Mouse (Mus musculus) gastrocnemius, postnatal 14 days (tissue): ENCODE data around the gene Chaf1b. TPM values are rescaled to one million over a fixed set of nuclear protein-coding genes. Genes with fewer than 3 reads are reported as not detected.

Experiments used
- DNase-seq: peaks from one replicate; pipeline ENCODE4 v3.0.0; 2021; ENCODE audit warnings: mixed read lengths
- intact Hi-C: fragments of 180-260 bp; cut with DNase I; formaldehyde crosslinking; loops from one replicate; pipeline ENCODE4 v1.15.1; 2025; ENCODE audit warnings: low total_unique reads
- total RNA-seq, 2 experiments: library from RNA; stranded (reverse); gene quantifications; 2 replicates each; pipeline ENCODE4 v1.2.3; 2021

Chaf1b gene
- total RNA-seq, 2 experiments from 2014 or later: 1.4 to 2.3 TPM

- DNase-seq: no peak
These were observed 56.3 kb downstream of the Chaf1b start for GRCm38 (mm10) chr16:93939961-93940360.

GRCm38 (mm10) chr16:93941781-93942567 lies 58.3 kb downstream of the Chaf1b start:
- DNase-seq: no peak
- intact Hi-C loops: loop anchor here (5.0 kb wide), 2 partner anchors 35 to 315 kb away; no protein-coding TSS in a partner anchor

More at GRCm38 (mm10) chr16:93939961-93940360, 56.3 kb downstream of the Chaf1b start:
- intact Hi-C loops: loop anchor here (5.0 kb wide), 2 partner anchors 37 to 317 kb away; no protein-coding TSS in a partner anchor

DNA sequence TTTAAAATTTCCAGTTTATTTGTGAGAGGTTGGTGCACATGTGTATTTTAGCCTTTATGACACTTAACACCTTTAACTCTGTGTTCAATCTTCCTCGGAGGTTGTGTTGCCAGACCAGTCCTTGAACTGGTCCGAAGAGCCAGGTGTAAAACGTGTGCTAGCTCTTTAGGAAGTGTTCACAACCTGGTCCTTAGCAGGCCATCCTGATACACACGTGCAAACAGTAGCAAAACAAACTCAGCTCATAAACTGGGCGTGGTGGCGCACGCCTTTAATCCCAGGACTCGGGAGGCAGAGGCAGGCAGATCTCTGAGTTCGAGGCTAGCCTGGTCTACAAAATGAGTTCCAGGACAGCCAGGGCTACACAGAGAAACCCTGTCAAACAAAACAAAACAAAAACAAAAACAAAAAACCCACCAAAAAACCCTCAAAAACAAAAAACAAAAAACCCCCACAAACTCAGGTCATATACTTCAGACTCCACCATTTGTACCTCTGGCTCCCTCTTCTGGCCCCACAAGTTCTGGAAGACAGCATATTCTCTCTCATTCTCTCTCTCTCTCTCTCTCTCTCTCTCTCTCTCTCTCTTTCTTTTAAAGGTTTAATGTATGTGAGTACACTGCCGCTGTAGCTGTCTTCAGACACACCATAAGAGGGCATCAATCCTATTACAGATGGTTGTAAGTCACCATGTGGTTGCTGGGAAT lies 59.2 kb downstream of the Chaf1b start:
- no peak for DNase-seq
- intact Hi-C loops: loop anchor here (5.0 kb wide), 2 partner anchors 34 to 314 kb away; no protein-coding TSS in a partner anchor

DNA sequence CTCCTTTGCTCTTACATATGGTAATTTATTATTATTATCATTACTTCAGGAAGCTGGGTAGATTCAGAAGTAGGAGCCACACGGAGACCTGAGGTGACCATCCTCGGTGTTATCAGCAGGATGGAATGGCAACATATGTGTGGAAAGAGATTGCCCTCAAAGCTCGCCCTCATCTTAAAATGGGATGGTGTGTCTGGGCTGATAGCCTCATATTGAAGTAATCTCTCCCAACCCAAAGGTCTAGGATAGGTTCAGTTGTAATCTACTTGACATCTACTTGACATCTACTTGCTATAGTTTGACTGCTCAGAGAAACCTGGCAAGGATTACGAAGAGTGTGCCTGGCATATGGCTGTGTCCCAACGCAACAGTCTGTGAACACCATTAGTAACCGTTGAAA lies 60.6 kb downstream of the Chaf1b start:
- no peak for DNase-seq
- intact Hi-C loops: loop anchor here (5.0 kb wide), 2 partner anchors 33 to 313 kb away; no protein-coding TSS in a partner anchor

DNA sequence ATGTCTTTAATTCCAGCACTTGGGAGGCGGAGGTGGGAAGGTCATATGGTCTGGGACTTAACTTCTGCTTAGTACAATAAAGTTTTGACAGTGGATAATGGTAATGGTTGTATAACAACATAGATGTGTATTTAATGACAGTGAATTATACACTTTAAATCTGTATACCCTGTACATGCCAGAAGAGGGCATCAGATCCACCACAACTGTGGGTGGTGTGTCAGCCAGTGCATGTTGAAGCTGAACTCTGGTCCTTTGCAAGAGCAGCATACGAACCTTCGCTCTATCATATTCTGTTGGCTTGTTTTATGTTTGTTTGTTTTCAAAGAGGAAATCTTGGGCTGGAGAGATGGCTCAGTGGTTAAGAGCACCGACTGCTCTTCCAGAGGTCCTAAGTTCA lies 63.7 kb downstream of the Chaf1b start:
- intact Hi-C loops: no loop called here
- no peak for DNase-seq

Other genes starting within 250 kb of the Chaf1b start
- 1 to 10 TPM; 3.0 to 3.6 TPM for gene Cbr3, start 200.7 kb upstream of the Chaf1b start, total RNA-seq
- gene Dop1b, start 172.0 kb upstream of the Chaf1b start, total RNA-seq: 10 to 100 TPM; 25.7 to 28.5 TPM
- gene Morc3, start 51.8 kb upstream of the Chaf1b start, total RNA-seq: 10 to 100 TPM; 10.5 to 16.8 TPM
- not detected for gene Cldn14, start 124.9 kb downstream of the Chaf1b start, total RNA-seq
- 10 to 100 TPM in 1 of 2 experiments, 1 to 10 TPM in 1; 9.7 to 11.4 TPM for gene Sim2, start 201.0 kb downstream of the Chaf1b start, total RNA-seq